Mouse (Mus musculus): Measurements from ENCODE around the gene Lgi4.

- TF ChIP-seq CTCF (IDR thresholded peaks at IDR 0.05; ENCODE audit: low read depth) (no peak), EP300 (IDR thresholded peaks at IDR 0.05; ENCODE audit: low read depth) (no peak)
Measured at GRCm38 (mm10) chr7:31028609-31029008, 30.5 kb upstream of the Lgi4 start.

Measured in liver, postnatal 0 days (tissue).